Mouse (Mus musculus) kidney, postnatal 10 days (tissue): ENCODE results near the gene Sept7.
"Not testable (repeated sequence)": the region's sequence is repeated elsewhere in the genome, so short reads cannot be mapped to it uniquely, and the experiment has no call there.

Source experiments
- DNase-seq: peaks from one replicate; pipeline ENCODE4 v3.0.0; 2021; ENCODE audit warnings: mixed read lengths

Sept7 gene

GRCm38 (mm10) chr9:25252283-25252726 lies at the start of gene Sept7:
Gene Sept7 (plus strand): TSS chr9:25252439.
- DNase-seq, result peak; percentile 99

GRCm38 (mm10) chr9:25208087-25208803 lies 44.0 kb upstream of the Sept7 start:
- DNase-seq, result no peak

GRCm38 (mm10) chr9:25212309-25213163 lies 39.7 kb upstream of the Sept7 start:
- DNase-seq, result peak; percentile 57

GRCm38 (mm10) chr9:25213164-25213557 lies 39.1 kb upstream of the Sept7 start:
- DNase-seq, result no peak

- peak; percentile 19 for DNase-seq
Observed at GRCm38 (mm10) chr9:25215411-25215810, 36.8 kb upstream of the Sept7 start.

- peak; percentile 24 for DNase-seq
Observed at GRCm38 (mm10) chr9:25216210-25216609, 36.0 kb upstream of the Sept7 start.

- no peak for DNase-seq
Observed at GRCm38 (mm10) chr9:25218954-25219353, 33.3 kb upstream of the Sept7 start.

GRCm38 (mm10) chr9:25219882-25220281 lies 32.4 kb upstream of the Sept7 start:
- DNase-seq, result no peak

- DNase-seq, result no peak
Observed at GRCm38 (mm10) chr9:25224959-25225358, 27.3 kb upstream of the Sept7 start.

- no peak for DNase-seq
Observed at GRCm38 (mm10) chr9:25229740-25230139, 22.5 kb upstream of the Sept7 start.

- DNase-seq, result no peak
Observed at GRCm38 (mm10) chr9:25230213-25231039, 21.8 kb upstream of the Sept7 start.

- DNase-seq, result no peak
Observed at GRCm38 (mm10) chr9:25241065-25241464, 11.2 kb upstream of the Sept7 start.

GRCm38 (mm10) chr9:25241783-25242182 lies 10.5 kb upstream of the Sept7 start:
- DNase-seq, result not testable (repeated sequence)

- DNase-seq, result no peak
Observed at GRCm38 (mm10) chr9:25242266-25242665, 10.0 kb upstream of the Sept7 start.

- no peak for DNase-seq
Observed at GRCm38 (mm10) chr9:25243926-25244657, 8.1 kb upstream of the Sept7 start.

- DNase-seq, result no peak
Observed at GRCm38 (mm10) chr9:25245125-25245524, 7.1 kb upstream of the Sept7 start.

- DNase-seq, result no peak
Observed at GRCm38 (mm10) chr9:25246508-25246907, 5.7 kb upstream of the Sept7 start.

- DNase-seq, result no peak
Observed at GRCm38 (mm10) chr9:25251174-25251573, 1.1 kb upstream of the Sept7 start.

- DNase-seq, result peak; percentile 93
Observed at GRCm38 (mm10) chr9:25251611-25252282, 492 bp upstream of the Sept7 start.

GRCm38 (mm10) chr9:25252759-25253477 lies 679 bp downstream of the Sept7 start:
- DNase-seq, result peak; percentile 82

- no peak for DNase-seq
Observed at GRCm38 (mm10) chr9:25253478-25253824, 1.2 kb downstream of the Sept7 start.
